Mouse (Mus musculus): ENCODE measurements around the gene Rsg1. TPM values are rescaled to one million over a fixed set of nuclear protein-coding genes. Genes with fewer than 3 reads are reported as not detected.
A peak's percentile ranks its signal among the peaks of the same experiment; 100 is the strongest.

Rsg1 gene
- polyA plus RNA-seq, 1 experiment from 2014 or later = 7.0 TPM

- H3K36me3 ChIP-seq (replicated peaks) = peaks cover 27% of the 10 kb centered on the region
- ATAC-seq (ENCODE audit: low FRiP score) = no peak
- H3K4me2 ChIP-seq = no peak overlapping the region
- H3K27ac ChIP-seq = no peak overlapping the region
- H3K9me3 ChIP-seq = no peaks in the 10 kb centered on the region
- 91% methylated on average over 7 of the region's 7 CpGs for WGBS
- H3K9ac ChIP-seq = no peak overlapping the region
- H3K27me3 ChIP-seq = no peaks in the 10 kb centered on the region
- peaks cover 1% of the 10 kb centered on the region for H3K4me1 ChIP-seq
- no peak overlapping the region for H3K4me3 ChIP-seq (replicated peaks)
Measured at GRCm38 (mm10) chr4:141191294-141191693, 22.5 kb upstream of the Rsg1 start.

DNA sequence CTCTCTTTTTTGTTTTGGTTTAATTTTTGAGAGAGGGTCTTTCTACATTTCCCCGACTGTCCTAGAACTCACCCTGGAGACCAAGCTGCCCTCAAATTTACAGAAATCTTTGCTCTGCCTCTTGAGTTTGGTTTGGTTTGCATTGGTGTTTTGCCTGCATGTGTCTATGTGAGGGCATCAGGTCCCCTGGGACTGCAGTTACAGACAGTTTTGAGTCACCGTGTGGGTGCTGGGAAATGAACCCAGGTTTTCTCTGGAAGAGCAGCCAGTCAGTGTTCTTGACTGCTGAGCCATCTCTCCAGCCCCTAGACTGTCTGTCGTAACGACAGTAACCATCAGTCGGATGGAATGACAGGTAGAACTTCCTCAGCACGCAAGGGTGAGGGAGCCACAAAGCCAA lies 19.2 kb upstream of the Rsg1 start:
- Histone ChIP-seq H3K4me1 (no peaks in the 10 kb centered on the region), H3K27ac (no peak overlapping the region), H3K27me3 (no peaks in the 10 kb centered on the region), H3K4me2 (no peak overlapping the region), H3K9ac (no peak overlapping the region), H3K36me3 (replicated peaks) (peaks cover 58% of the 10 kb centered on the region), H3K9me3 (no peaks in the 10 kb centered on the region), H3K4me3 (replicated peaks) (no peak overlapping the region)
- 94% methylated on average over 6 of the region's 6 CpGs for WGBS
- ATAC-seq (ENCODE audit: low FRiP score) = no peak

DNA sequence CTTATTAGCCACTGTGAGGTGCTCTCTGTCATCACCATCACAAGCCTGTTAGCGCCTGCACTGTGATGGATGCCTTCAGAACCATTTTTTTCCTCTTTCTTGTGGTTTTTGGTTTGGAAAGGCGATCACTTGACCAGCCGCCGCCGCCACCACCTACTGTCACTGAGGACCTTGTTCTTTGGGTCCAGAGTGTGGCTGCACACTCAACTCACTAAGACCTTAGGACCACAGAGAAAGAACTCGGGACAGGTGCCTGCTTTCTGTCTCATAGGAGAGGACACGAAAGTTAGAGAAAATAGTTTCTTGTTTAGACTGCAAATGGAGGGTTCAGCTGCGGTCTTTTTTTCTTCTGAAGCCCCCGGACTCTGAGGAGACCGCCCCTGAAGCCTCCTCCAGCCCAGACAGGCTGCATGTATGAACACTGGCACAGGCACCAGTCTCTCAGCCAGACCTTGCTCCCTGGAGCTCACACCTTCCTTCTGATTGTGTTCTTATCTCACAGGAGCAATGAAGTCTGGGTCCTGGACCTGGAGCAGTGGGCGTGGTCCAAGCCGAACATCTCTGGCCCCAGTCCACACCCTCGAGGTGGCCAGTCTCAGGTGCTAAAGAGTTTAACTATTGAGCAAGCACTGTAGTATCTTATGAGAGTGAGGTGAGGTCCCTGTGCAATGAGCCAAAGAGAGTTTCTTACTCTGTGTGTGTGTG lies 16.6 kb upstream of the Rsg1 start:
- peaks cover 69% of the 10 kb centered on the region for H3K36me3 ChIP-seq (replicated peaks)
- no peaks in the 10 kb centered on the region for H3K9me3 ChIP-seq
- no peak overlapping the region for H3K9ac ChIP-seq
- ATAC-seq (ENCODE audit: low FRiP score) = no peak
- H3K27ac ChIP-seq = no peak overlapping the region
- H3K4me3 ChIP-seq (replicated peaks) = no peak overlapping the region
- no peak overlapping the region for H3K4me2 ChIP-seq
- no peaks in the 10 kb centered on the region for H3K27me3 ChIP-seq
- 96% methylated on average over 13 of the region's 13 CpGs for WGBS
- no peaks in the 10 kb centered on the region for H3K4me1 ChIP-seq

DNA sequence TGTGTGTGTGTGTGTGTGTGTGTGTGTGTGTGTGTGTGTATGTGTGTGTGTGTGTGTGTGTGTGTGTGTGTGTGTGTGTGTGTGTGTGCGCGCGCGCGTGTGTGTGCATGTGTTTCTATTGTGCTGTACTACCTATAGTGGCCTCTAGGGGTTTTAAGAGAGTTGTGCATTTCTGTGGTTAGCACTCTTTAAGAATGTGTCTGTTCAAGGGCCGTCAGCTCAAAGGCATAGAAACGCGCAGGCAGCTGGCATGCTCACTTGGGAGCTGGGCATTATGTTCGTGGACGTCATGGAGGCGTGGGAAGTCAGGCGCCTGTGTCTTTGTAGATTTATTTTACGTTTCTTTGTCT lies 16.1 kb upstream of the Rsg1 start:
- no peak overlapping the region for H3K4me2 ChIP-seq
- no peak overlapping the region for H3K9ac ChIP-seq
- no peaks in the 10 kb centered on the region for H3K9me3 ChIP-seq
- WGBS = 98% methylated on average over 10 of the region's 13 CpGs
- no peaks in the 10 kb centered on the region for H3K4me1 ChIP-seq
- peaks cover 73% of the 10 kb centered on the region for H3K36me3 ChIP-seq (replicated peaks)
- no peak overlapping the region for H3K4me3 ChIP-seq (replicated peaks)
- H3K27me3 ChIP-seq = no peaks in the 10 kb centered on the region
- ATAC-seq (ENCODE audit: low FRiP score) = no peak
- H3K27ac ChIP-seq = no peak overlapping the region

- Histone ChIP-seq H3K9ac (no peak overlapping the region), H3K4me2 (no peak overlapping the region), H3K4me3 (replicated peaks) (no peak overlapping the region), H3K27ac (no peak overlapping the region), H3K9me3 (no peaks in the 10 kb centered on the region), H3K4me1 (no peaks in the 10 kb centered on the region), H3K36me3 (replicated peaks) (peaks cover 79% of the 10 kb centered on the region), H3K27me3 (no peaks in the 10 kb centered on the region)
- no peak for ATAC-seq (ENCODE audit: low FRiP score)
- 89% methylated on average over 11 of the region's 11 CpGs for WGBS
Measured at GRCm38 (mm10) chr4:141200906-141201305, 12.8 kb upstream of the Rsg1 start.

DNA sequence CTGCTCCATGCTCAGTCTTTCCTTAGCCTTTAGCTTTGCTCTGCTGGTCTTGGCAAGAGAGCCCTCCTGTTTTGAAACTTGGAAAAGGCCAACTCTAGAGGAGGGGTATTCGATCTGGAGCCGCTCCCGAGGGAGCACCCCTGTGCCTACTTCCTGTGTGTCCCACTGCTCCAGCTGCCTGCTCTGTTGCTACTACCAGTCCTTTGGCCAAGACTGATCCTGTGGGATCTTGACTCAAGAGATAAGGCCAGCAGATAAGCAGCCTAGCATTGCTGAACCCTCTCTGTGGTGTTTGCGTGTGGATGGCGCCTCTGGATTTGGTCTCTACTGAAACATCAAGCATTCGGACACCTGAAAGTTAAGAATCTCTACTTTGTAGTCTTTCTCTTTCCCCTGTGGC lies 11.6 kb upstream of the Rsg1 start:
- Histone ChIP-seq H3K4me1 (no peaks in the 10 kb centered on the region), H3K4me3 (replicated peaks) (no peak overlapping the region), H3K27ac (no peak overlapping the region), H3K9ac (no peak overlapping the region), H3K9me3 (no peaks in the 10 kb centered on the region), H3K4me2 (no peak overlapping the region), H3K36me3 (replicated peaks) (peaks cover 70% of the 10 kb centered on the region), H3K27me3 (no peaks in the 10 kb centered on the region)
- no peak for ATAC-seq (ENCODE audit: low FRiP score)
- WGBS = 95% methylated on average over 6 of the region's 6 CpGs

- Histone ChIP-seq H3K9me3 (no peaks in the 10 kb centered on the region), H3K4me2 (no peak overlapping the region), H3K4me3 (replicated peaks) (no peak overlapping the region), H3K4me1 (no peaks in the 10 kb centered on the region), H3K27me3 (no peaks in the 10 kb centered on the region), H3K9ac (no peak overlapping the region), H3K36me3 (replicated peaks) (peaks cover 47% of the 10 kb centered on the region), H3K27ac (no peak overlapping the region)
- no peak for ATAC-seq (ENCODE audit: low FRiP score)
- 79% methylated on average over 4 of the region's 4 CpGs for WGBS
Measured at GRCm38 (mm10) chr4:141204580-141205061, 9.1 kb upstream of the Rsg1 start.

- peaks cover 26% of the 10 kb centered on the region for H3K36me3 ChIP-seq (replicated peaks)
- whole genome bisulfite sequencing = 91% methylated on average over 5 of the region's 5 CpGs
Measured at GRCm38 (mm10) chr4:141207081-141207480, 6.7 kb upstream of the Rsg1 start.

GRCm38 (mm10) chr4:141210524-141211219 lies 3.1 kb upstream of the Rsg1 start:
- Histone ChIP-seq H3K4me3 (replicated peaks) (peak overlapping the region; percentile 29), H3K9ac (0 out of 2 replicates have a peak overlapping the region, but pooled peaks have one; percentile 9), H3K4me1 (peaks cover 19% of the 10 kb centered on the region), H3K36me3 (replicated peaks) (0 out of 2 replicates have a peak, but pooled peaks cover 4% of the 10 kb centered on the region), H3K27me3 (0 out of 2 replicates have a peak, but pooled peaks cover 8% of the 10 kb centered on the region), H3K9me3 (no peaks in the 10 kb centered on the region), H3K27ac (0 out of 2 replicates have a peak overlapping the region, but pooled peaks have one; percentile 33), H3K4me2 (peak overlapping the region; percentile 49)
- no peak for ATAC-seq (ENCODE audit: low FRiP score)
- WGBS = 76% methylated on average over 14 of the region's 14 CpGs

More at GRCm38 (mm10) chr4:141207081-141207480, 6.7 kb upstream of the Rsg1 start:
- H3K4me2 ChIP-seq = no peak overlapping the region
- H3K9ac ChIP-seq = no peak overlapping the region
- H3K9me3 ChIP-seq = no peaks in the 10 kb centered on the region
- H3K4me1 ChIP-seq = no peaks in the 10 kb centered on the region
- H3K27ac ChIP-seq = no peak overlapping the region
- no peak for ATAC-seq (ENCODE audit: low FRiP score)
- H3K27me3 ChIP-seq = 0 out of 2 replicates have a peak, but pooled peaks cover 3% of the 10 kb centered on the region
- H3K4me3 ChIP-seq (replicated peaks) = no peak overlapping the region

DNA sequence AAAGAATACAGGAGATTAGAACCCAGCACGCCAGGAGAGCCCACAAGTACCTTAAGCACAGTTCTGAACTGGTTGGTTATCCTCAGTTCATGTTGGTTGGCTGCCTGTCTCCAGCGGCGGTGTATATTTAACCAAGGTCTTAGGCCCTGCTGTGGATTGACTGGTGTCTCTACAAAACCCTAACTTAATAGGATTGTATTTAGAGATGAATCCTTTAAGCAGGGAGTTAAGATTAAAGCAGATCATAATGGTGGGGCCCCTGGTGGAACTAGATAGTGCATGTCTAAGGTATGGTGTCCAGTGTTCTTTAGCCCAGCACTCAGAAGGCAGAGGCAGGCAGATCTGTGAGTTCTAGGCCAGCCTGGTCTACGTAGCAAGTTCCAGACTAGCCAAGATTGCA lies 2.1 kb upstream of the Rsg1 start:
- Histone ChIP-seq H3K36me3 (replicated peaks) (0 out of 2 replicates have a peak, but pooled peaks cover 4% of the 10 kb centered on the region), H3K4me1 (peaks cover 19% of the 10 kb centered on the region), H3K27me3 (0 out of 2 replicates have a peak, but pooled peaks cover 8% of the 10 kb centered on the region), H3K4me3 (replicated peaks) (no peak overlapping the region), H3K9me3 (no peaks in the 10 kb centered on the region), H3K9ac (no peak overlapping the region), H3K4me2 (no peak overlapping the region), H3K27ac (no peak overlapping the region)
- ATAC-seq (ENCODE audit: low FRiP score) = no peak
- 92% methylated on average over 4 of the region's 4 CpGs for WGBS

GRCm38 (mm10) chr4:141212892-141213291 lies 864 bp upstream of the Rsg1 start:
- H3K9me3 ChIP-seq = no peaks in the 10 kb centered on the region
- no peak overlapping the region; the same call in 1 of the 2 replicates for H3K4me2 ChIP-seq
- no peak overlapping the region for H3K9ac ChIP-seq
- H3K4me1 ChIP-seq = peaks cover 19% of the 10 kb centered on the region
- no peaks in the 10 kb centered on the region for H3K36me3 ChIP-seq (replicated peaks)
- H3K27ac ChIP-seq = 0 out of 2 replicates have a peak overlapping the region, but pooled peaks have one; percentile 27
- 76% methylated on average over 9 of the region's 9 CpGs for WGBS
- ATAC-seq (ENCODE audit: low FRiP score) = no peak
- no peak overlapping the region for H3K4me3 ChIP-seq (replicated peaks)
- 0 out of 2 replicates have a peak, but pooled peaks cover 8% of the 10 kb centered on the region for H3K27me3 ChIP-seq

GRCm38 (mm10) chr4:141213342-141213741 lies 414 bp upstream of the Rsg1 start:
- H3K4me2 ChIP-seq = peak overlapping the region; percentile 94
- 0 out of 2 replicates have a peak, but pooled peaks cover 8% of the 10 kb centered on the region for H3K27me3 ChIP-seq
- WGBS = 32% methylated on average over 2 of the region's 2 CpGs
- H3K9ac ChIP-seq = peak overlapping the region; percentile 63; the same call in 1 of the 2 replicates
- peak overlapping the region; percentile 55 for H3K4me3 ChIP-seq (replicated peaks)
- 0 out of 2 replicates have a peak overlapping the region, but pooled peaks have one; percentile 27 for H3K27ac ChIP-seq
- H3K9me3 ChIP-seq = no peaks in the 10 kb centered on the region
- no peak for ATAC-seq (ENCODE audit: low FRiP score)
- H3K36me3 ChIP-seq (replicated peaks) = no peaks in the 10 kb centered on the region
- H3K4me1 ChIP-seq = peaks cover 19% of the 10 kb centered on the region

Measured in forebrain, embryonic 12.5 days (tissue).